Mouse (Mus musculus): Measurements from ENCODE around the gene Rnf41.

Gene Rnf41

GRCm38 (mm10) chr10:128388941-128389340, 22.5 kb upstream of the Rnf41 start:
- no peak for DNase-seq

- DNase-seq = no peak
Observed at GRCm38 (mm10) chr10:128389570-128389969, 21.9 kb upstream of the Rnf41 start.

DNA sequence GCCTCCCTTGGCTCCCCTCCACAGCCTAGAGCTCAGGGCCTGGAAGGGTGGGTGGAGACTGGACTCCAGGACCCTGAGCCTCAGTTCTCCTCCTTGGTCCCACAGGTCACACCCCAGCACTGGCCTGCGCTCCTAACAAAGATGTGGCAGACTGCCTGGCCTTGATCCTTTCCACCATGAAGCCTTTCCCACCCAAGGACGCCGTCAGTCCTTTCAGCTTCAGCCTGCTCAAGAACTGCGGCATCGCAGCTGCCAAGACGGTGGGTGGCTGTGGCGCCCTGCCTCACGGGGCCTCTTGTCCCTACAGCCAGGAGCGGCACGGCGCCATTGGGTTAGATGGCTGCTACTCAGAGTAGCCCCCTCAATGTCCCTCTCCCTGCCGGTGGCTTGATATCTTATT, 21.1 kb upstream of the Rnf41 start:
- DNase-seq = no peak

GRCm38 (mm10) chr10:128391850-128392249, 19.6 kb upstream of the Rnf41 start:
- DNase-seq = no peak

DNA sequence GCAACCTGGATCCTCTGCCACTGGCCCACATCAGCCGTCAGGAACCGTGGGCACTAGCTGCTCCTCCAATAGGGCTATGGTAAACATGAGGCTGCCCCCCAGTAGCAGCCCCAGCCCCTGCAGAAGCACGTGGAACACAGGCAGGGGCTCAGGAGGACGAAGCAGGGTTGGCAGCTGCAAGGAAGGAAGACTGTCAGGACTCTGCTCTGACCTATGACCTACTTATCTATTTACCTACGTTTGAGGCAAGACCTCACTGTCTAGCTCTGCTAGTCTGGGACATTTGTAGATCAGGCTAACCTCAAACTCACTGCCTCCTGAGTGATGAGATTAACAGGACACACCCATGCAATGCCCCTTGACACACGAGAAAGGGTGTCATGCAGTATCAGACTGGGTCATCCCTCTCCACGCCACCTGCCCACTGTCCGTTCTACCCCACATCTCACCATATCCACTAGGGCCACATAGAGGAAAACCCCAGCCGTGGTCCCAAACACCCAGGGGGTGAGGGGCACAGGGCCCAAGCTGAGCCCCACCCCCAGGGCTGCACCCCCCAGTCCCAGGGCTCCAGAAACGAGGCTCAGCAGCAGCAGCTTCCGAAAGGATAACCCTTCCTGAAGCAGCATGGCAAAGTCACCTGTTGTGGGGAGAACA, 15.3 kb upstream of the Rnf41 start:
- no peak for DNase-seq

- no peak for DNase-seq
Observed at GRCm38 (mm10) chr10:128396716-128397264, 14.7 kb upstream of the Rnf41 start.

DNA sequence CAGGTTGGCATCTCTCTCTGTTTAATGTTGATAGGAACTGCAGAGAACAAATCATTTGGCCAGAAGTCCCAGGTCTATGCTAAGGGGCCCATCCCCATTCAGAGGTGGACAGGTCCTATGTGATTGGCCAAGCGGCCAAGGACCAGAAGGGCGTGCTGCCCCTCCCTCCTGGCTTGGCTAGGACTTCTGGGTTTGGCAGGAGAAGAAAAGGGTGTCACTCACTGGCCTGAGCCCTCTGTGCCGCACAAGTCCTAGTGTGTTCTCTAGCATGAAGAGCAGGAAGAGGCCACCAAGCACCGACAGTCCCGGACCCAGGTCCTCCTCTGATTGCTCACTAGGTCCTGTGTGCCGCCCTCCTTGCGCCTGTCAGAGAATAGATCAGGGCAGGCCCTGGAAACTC, 14.0 kb upstream of the Rnf41 start:
- no peak for DNase-seq

GRCm38 (mm10) chr10:128400338-128400737, 11.1 kb upstream of the Rnf41 start:
- no peak for DNase-seq

GRCm38 (mm10) chr10:128401056-128401455, 10.4 kb upstream of the Rnf41 start, which contains the start of gene Slc39a5:
Gene Slc39a5 (minus strand): TSS chr10:128401229.
- no peak for DNase-seq

DNA sequence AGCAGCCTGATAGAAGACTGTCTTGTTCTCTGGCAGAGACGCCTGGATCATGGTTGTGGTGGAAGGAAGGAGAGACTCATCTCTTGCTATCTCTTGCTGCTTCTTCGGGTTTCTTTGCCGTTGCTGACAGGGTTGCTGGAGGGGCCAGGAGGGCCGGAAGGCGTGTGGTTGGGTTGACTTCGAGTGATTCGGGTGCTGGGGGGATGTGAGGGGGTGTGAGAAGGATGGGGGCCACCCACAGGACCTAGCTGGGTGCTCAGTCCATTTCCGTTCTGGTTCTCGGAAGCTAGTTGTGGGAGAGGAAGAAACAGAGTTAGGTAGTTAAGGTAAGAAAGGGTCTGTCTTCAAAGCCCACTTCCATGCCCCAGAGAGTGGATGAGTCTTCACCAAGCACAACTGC, 9.8 kb upstream of the Rnf41 start:
- DNase-seq = no peak

DNA sequence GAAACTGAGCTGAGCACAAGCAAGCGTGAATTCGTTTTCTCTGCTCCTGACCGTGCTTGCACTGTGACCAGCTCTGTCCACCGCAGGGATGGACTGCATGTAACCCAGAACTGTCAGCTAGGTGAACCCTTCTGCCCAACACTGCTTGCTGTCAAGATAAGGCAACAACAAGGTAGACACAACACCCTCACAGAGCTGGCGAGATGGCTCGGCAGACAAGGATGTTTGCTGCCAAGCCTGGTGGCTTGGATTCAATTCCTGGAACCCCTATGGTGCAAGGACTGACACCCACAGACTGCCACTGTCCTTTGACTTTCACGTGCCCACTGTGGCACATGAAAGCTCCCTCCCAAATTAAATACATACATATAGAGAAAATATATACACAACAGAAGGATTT, 7.5 kb upstream of the Rnf41 start:
- DNase-seq = no peak

- peak; percentile 49 for DNase-seq
Observed at GRCm38 (mm10) chr10:128408591-128409535, 2.6 kb upstream of the Rnf41 start.

DNA sequence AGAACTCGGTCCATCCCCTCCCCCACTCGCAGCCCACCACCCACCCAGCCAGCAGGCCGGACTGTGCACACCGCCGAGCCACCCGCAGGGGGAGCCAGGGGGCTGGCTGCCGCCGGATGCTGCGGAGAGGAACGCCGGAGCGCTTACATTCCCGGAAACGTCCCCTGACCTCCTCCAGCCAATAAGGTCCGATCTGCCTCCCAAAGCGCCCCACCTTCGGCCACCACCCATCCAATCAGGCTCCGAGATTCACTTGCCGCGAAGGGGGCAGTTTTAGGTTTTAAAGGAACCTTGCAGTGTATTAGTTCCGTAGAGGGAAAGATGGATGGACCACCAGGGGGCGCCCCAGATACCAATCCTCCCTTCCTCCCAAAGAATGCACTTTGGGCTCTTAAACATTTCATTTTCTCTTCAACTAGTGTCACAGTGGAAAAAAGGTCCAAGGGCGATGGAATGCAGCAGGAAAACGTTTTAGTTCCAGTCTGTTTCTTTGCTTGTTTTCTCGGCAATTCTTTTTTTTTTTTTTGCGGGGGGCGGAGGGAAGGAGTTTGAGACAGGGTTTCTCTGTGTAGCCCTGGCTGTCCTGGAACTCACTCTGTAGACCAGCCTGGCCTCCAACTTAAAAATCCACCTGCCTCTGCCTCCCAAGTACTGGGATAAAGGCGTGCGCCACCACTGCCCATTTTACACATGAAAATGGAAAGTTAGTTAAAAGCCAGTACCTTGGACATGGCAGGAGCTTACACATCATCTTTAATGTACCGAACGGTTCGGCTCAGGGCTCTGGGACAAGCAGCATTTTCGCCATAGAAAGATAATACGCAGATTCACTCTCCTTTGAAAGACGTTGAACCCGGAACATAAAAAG, 1.5 kb upstream of the Rnf41 start:
- DNase-seq = peak; percentile 99

DNA sequence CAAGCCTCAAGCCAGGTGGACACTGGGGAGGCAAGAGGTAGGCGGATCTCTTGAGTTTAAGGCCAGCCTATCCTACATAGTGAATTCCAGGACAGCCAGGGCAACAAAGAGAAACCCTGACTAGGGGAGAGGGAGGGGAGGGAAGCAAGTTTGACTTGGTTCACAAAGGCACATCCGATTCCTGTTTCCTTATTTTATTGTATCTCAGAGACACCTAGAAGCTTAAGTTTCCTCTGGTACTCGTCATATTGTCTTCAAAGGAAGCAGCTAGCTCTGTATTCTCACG, 954 bp upstream of the Rnf41 start:
- DNase-seq = no peak

- no peak for DNase-seq
Observed at GRCm38 (mm10) chr10:128412055-128412381, 561 bp downstream of the Rnf41 start.

DNA sequence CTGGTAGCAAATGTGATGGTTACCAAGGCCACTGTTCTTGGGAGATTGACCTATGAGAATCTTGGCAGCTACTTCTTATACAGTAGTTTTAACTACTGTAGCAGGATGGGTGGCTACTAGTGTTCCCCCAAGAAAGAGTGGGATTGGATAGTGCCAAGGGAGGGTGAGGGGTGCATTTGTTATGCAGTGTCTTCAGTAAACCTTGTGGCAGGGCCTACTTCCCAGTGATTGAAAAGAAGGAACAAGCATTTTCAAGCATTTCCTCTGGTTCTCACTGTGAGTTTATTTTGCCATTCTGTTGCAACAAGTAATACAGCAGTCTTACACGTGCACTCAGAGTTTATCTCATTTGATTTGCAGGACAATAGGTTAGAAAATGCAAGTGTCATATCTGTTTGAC, 1.1 kb downstream of the Rnf41 start:
- DNase-seq = no peak

- no peak for DNase-seq
Observed at GRCm38 (mm10) chr10:128413076-128413475, 1.6 kb downstream of the Rnf41 start.

- no peak for DNase-seq
Observed at GRCm38 (mm10) chr10:128414848-128415247, 3.4 kb downstream of the Rnf41 start.

- no peak for DNase-seq
Observed at GRCm38 (mm10) chr10:128422426-128422825, 11.0 kb downstream of the Rnf41 start.

- DNase-seq = no peak
Observed at GRCm38 (mm10) chr10:128424604-128425003, 13.1 kb downstream of the Rnf41 start.

GRCm38 (mm10) chr10:128425260-128425659, 13.8 kb downstream of the Rnf41 start:
- no peak for DNase-seq

GRCm38 (mm10) chr10:128429052-128429451, 17.6 kb downstream of the Rnf41 start:
- no peak for DNase-seq

- DNase-seq = no peak
Observed at GRCm38 (mm10) chr10:128429454-128429853, 18.0 kb downstream of the Rnf41 start.
